Mouse (Mus musculus) small intestine, adult 2 months (tissue): ENCODE results near the gene 2810408A11Rik.
A peak's percentile ranks its signal among the peaks of the same experiment; 100 is the strongest.

Experiments used
- CTCF ChIP-seq: fragments of 200-500 bp; IDR thresholded peaks from 2 replicates; pipeline ENCODE4 v1.5.1; 2012; ENCODE audit warnings: low read depth, mild to moderate bottlenecking, control low read depth, inconsistent platforms, low read length, moderate library complexity, mixed read lengths; ENCODE audit not compliant: insufficient replicate concordance, insufficient read length; ENCODE audit errors: extremely low read depth
- POLR2A ChIP-seq: fragments of 200-500 bp; IDR thresholded peaks from 2 replicates; pipeline ENCODE4 v1.6.1; 2012; ENCODE audit warnings: low read depth, mild to moderate bottlenecking, control low read depth, inconsistent platforms, low read length, moderate library complexity

DNA sequence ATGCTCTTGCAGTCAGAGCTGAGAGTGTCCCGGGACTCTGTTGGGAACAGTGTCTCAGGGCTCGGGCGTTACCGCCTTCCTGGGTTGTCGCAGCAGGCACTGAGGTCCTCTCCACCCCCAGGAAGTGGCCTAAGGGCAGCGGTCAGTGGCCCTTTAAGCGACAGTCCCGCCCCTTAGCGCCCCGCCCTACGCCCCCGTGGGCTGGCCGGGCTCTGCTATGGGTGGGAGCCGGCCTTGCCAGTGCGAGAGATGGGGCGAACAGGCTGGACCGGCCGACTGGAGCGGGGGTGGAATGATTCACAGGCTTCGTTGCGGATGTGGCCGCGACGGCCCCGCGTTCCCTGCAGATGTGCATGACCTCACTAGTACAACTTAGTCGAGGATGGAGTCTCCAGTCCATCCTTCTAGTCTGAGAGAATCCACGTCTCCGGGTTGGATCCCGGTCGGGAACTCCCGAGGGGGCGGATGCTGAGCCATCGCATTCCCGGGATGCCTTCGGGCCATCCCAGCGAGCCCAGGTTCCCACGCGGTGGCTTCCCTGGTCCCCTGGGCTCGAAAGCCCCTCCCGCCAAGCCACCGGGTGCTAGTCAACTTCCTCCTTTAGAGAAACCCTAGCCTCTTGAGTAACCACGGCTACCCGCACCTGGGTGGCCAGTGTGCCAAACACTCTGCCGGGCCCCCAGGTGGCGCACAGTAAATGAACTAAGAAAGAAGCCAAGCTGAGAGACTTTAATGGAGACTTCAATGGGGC lies 19.8 kb downstream of the 2810408A11Rik start, which contains the start of gene Kctd11:
- TF ChIP-seq CTCF (peak; percentile 30; the same call in 1 of the 2 replicates), POLR2A (peak; percentile 73; the same call in 1 of the 2 replicates)
